Mouse (Mus musculus): ENCODE measurements around the gene Pim3. TPM values are rescaled to one million over a fixed set of nuclear protein-coding genes. Genes with fewer than 3 reads are reported as not detected.

The Pim3 gene
- polyA plus RNA-seq, 1 experiment, result 0.49 TPM

- H3K36me3 ChIP-seq (ENCODE audit: control insufficient read depth), result no peaks in the 10 kb centered on the region
- no peak for TF ChIP-seq GATA1 (IDR thresholded peaks at IDR 0.05; ENCODE audit: low read length)
- H3K4me3 ChIP-seq (replicated peaks), result no peak overlapping the region
- H3K27me3 ChIP-seq (ENCODE audit: control insufficient read depth), result peaks cover 21% of the 10 kb centered on the region
- H3K4me1 ChIP-seq (ENCODE audit: control insufficient read depth), result peaks cover 3% of the 10 kb centered on the region
- H3K9me3 ChIP-seq (ENCODE audit: control insufficient read depth, low read length), result no peaks in the 10 kb centered on the region
Observed at GRCm38 (mm10) chr15:88842300-88842673, 19.7 kb upstream of the Pim3 start.

GRCm38 (mm10) chr15:88843486-88844097 is 18.4 kb upstream of the Pim3 start:
- no peak overlapping the region for H3K4me3 ChIP-seq (replicated peaks)
- no peaks in the 10 kb centered on the region for H3K36me3 ChIP-seq (ENCODE audit: control insufficient read depth)
- no peaks in the 10 kb centered on the region for H3K4me1 ChIP-seq (ENCODE audit: control insufficient read depth)
- no peaks in the 10 kb centered on the region for H3K9me3 ChIP-seq (ENCODE audit: control insufficient read depth, low read length)
- peaks cover 11% of the 10 kb centered on the region for H3K27me3 ChIP-seq (ENCODE audit: control insufficient read depth)
- TF ChIP-seq GATA1 (IDR thresholded peaks at IDR 0.05; ENCODE audit: low read length) (no peak), TAL1 (IDR thresholded peaks at IDR 0.05; ENCODE audit: low read length) (no peak)

GRCm38 (mm10) chr15:88844966-88845365 is 17.0 kb upstream of the Pim3 start:
- Histone ChIP-seq H3K4me1 (ENCODE audit: control insufficient read depth) (no peaks in the 10 kb centered on the region), H3K27me3 (ENCODE audit: control insufficient read depth) (0 out of 2 replicates have a peak, but pooled peaks cover 2% of the 10 kb centered on the region), H3K4me3 (replicated peaks) (no peak overlapping the region), H3K9me3 (ENCODE audit: control insufficient read depth, low read length) (no peaks in the 10 kb centered on the region), H3K36me3 (ENCODE audit: control insufficient read depth) (no peaks in the 10 kb centered on the region)
- TF ChIP-seq GATA1 (IDR thresholded peaks at IDR 0.05; ENCODE audit: low read length) (no peak), TAL1 (IDR thresholded peaks at IDR 0.05; ENCODE audit: low read length) (no peak)

GRCm38 (mm10) chr15:88848661-88849060 is 13.3 kb upstream of the Pim3 start:
- Histone ChIP-seq H3K27me3 (ENCODE audit: control insufficient read depth) (no peaks in the 10 kb centered on the region), H3K4me1 (ENCODE audit: control insufficient read depth) (no peaks in the 10 kb centered on the region; the same call in 1 of the 2 replicates), H3K4me3 (replicated peaks) (no peak overlapping the region), H3K36me3 (ENCODE audit: control insufficient read depth) (no peaks in the 10 kb centered on the region), H3K9me3 (ENCODE audit: control insufficient read depth, low read length) (no peaks in the 10 kb centered on the region)
- TF ChIP-seq GATA1 (IDR thresholded peaks at IDR 0.05; ENCODE audit: low read length) (no peak), TAL1 (IDR thresholded peaks at IDR 0.05; ENCODE audit: low read length) (no peak)

- no peak overlapping the region for H3K4me3 ChIP-seq (replicated peaks)
- H3K27me3 ChIP-seq (ENCODE audit: control insufficient read depth), result no peaks in the 10 kb centered on the region
- TF ChIP-seq GATA1 (IDR thresholded peaks at IDR 0.05; ENCODE audit: low read length), result no peak
- TF ChIP-seq TAL1 (IDR thresholded peaks at IDR 0.05; ENCODE audit: low read length), result no peak
Observed at GRCm38 (mm10) chr15:88849621-88850020, 12.4 kb upstream of the Pim3 start.

GRCm38 (mm10) chr15:88850146-88850826 is 11.7 kb upstream of the Pim3 start:
- Histone ChIP-seq H3K36me3 (ENCODE audit: control insufficient read depth) (no peaks in the 10 kb centered on the region), H3K27me3 (ENCODE audit: control insufficient read depth) (no peaks in the 10 kb centered on the region), H3K4me1 (ENCODE audit: control insufficient read depth) (no peaks in the 10 kb centered on the region; the same call in 1 of the 2 replicates), H3K4me3 (replicated peaks) (no peak overlapping the region), H3K9me3 (ENCODE audit: control insufficient read depth, low read length) (no peaks in the 10 kb centered on the region)
- TF ChIP-seq TAL1 (IDR thresholded peaks at IDR 0.05; ENCODE audit: low read length) (no peak), GATA1 (IDR thresholded peaks at IDR 0.05; ENCODE audit: low read length) (no peak)

More at GRCm38 (mm10) chr15:88849621-88850020, 12.4 kb upstream of the Pim3 start:
- Histone ChIP-seq H3K36me3 (ENCODE audit: control insufficient read depth) (no peaks in the 10 kb centered on the region), H3K9me3 (ENCODE audit: control insufficient read depth, low read length) (no peaks in the 10 kb centered on the region), H3K4me1 (ENCODE audit: control insufficient read depth) (no peaks in the 10 kb centered on the region; the same call in 1 of the 2 replicates)

- no peaks in the 10 kb centered on the region; the same call in 1 of the 2 replicates for H3K4me1 ChIP-seq (ENCODE audit: control insufficient read depth)
- H3K4me3 ChIP-seq (replicated peaks), result no peak overlapping the region
- H3K9me3 ChIP-seq (ENCODE audit: control insufficient read depth, low read length), result no peaks in the 10 kb centered on the region
- no peak for TF ChIP-seq GATA1 (IDR thresholded peaks at IDR 0.05; ENCODE audit: low read length)
- no peak for TF ChIP-seq TAL1 (IDR thresholded peaks at IDR 0.05; ENCODE audit: low read length)
- H3K27me3 ChIP-seq (ENCODE audit: control insufficient read depth), result no peaks in the 10 kb centered on the region
- no peaks in the 10 kb centered on the region for H3K36me3 ChIP-seq (ENCODE audit: control insufficient read depth)
Observed at GRCm38 (mm10) chr15:88851076-88851475, 10.9 kb upstream of the Pim3 start.

- no peaks in the 10 kb centered on the region; the same call in 1 of the 2 replicates for H3K4me1 ChIP-seq (ENCODE audit: control insufficient read depth)
- TF ChIP-seq GATA1 (IDR thresholded peaks at IDR 0.05; ENCODE audit: low read length) (no peak), TAL1 (IDR thresholded peaks at IDR 0.05; ENCODE audit: low read length) (no peak)
- no peaks in the 10 kb centered on the region for H3K36me3 ChIP-seq (ENCODE audit: control insufficient read depth)
- no peak overlapping the region for H3K4me3 ChIP-seq (replicated peaks)
- no peaks in the 10 kb centered on the region for H3K27me3 ChIP-seq (ENCODE audit: control insufficient read depth)
- no peaks in the 10 kb centered on the region for H3K9me3 ChIP-seq (ENCODE audit: control insufficient read depth, low read length)
Observed at GRCm38 (mm10) chr15:88851507-88852149, 10.4 kb upstream of the Pim3 start.

GRCm38 (mm10) chr15:88853106-88853505 is 8.9 kb upstream of the Pim3 start:
- no peak for TF ChIP-seq GATA1 (IDR thresholded peaks at IDR 0.05; ENCODE audit: low read length)
- TF ChIP-seq TAL1 (IDR thresholded peaks at IDR 0.05; ENCODE audit: low read length), result no peak
- no peaks in the 10 kb centered on the region for H3K27me3 ChIP-seq (ENCODE audit: control insufficient read depth)
- no peak overlapping the region for H3K4me3 ChIP-seq (replicated peaks)
- H3K9me3 ChIP-seq (ENCODE audit: control insufficient read depth, low read length), result no peaks in the 10 kb centered on the region
- H3K36me3 ChIP-seq (ENCODE audit: control insufficient read depth), result no peaks in the 10 kb centered on the region
- H3K4me1 ChIP-seq (ENCODE audit: control insufficient read depth), result no peaks in the 10 kb centered on the region; the same call in 1 of the 2 replicates

Measured in erythroblast, embryonic 14.5 days (primary cell).